Mouse (Mus musculus) spleen, postnatal 4 days (tissue): Measurements from ENCODE around the gene Tpmt.

Source experiments
- DNase-seq, 2 experiments: peaks; one replicate each; pipeline ENCODE4 v3.0.0; 2022; ENCODE audit warnings: low spot score in 2 of 2

Tpmt gene

GRCm38 (mm10) chr13:46976532-46976931 is 68.0 kb downstream of the Tpmt start:
- no peak for DNase-seq

- DNase-seq, result no peak
Measured at GRCm38 (mm10) chr13:46975930-46976329, 68.6 kb downstream of the Tpmt start.

GRCm38 (mm10) chr13:46975031-46975551 is 69.4 kb downstream of the Tpmt start:
- no peak for DNase-seq
